Mouse (Mus musculus) intestine, postnatal 0 days (tissue): Measurements from ENCODE around the gene Dbndd2. TPM values are rescaled to one million over a fixed set of nuclear protein-coding genes. Genes with fewer than 3 reads are reported as not detected.

Experiments used
- ATAC-seq: fragments of 200-750 bp; cut with Nextera tagmentation; 2 replicates; pipeline ENCODE4 v1.8.0; 2017; ENCODE audit warnings: mild to moderate bottlenecking, moderate TSS enrichment, moderate library complexity
- H3K27ac ChIP-seq: fragments of 300-500 bp; sonication (generic); 2 replicates; pipeline ENCODE4 v1.5.1; 2014; ENCODE audit warnings: mild to moderate bottlenecking, low read depth, low read length, moderate library complexity
- H3K27me3 ChIP-seq: fragments of 300-500 bp; sonication (generic); replicated peaks from 2 replicates; pipeline ENCODE4 v1.6.1; 2014; ENCODE audit warnings: low read length, mixed read lengths; ENCODE audit not compliant: control insufficient read depth, insufficient read depth
- H3K36me3 ChIP-seq: fragments of 300-500 bp; sonication (generic); 2 replicates; pipeline ENCODE4 v1.6.1; 2014; ENCODE audit warnings: mild to moderate bottlenecking, moderate library complexity; ENCODE audit not compliant: control insufficient read depth, insufficient read depth
- H3K4me1 ChIP-seq: fragments of 300-500 bp; sonication (generic); replicated peaks from 2 replicates; pipeline ENCODE4 v1.6.1; 2014; ENCODE audit warnings: antibody characterized with exemption, low read length, mixed read lengths; ENCODE audit not compliant: control insufficient read depth, insufficient read depth
- H3K4me2 ChIP-seq: fragments of 300-500 bp; sonication (generic); replicated peaks from 2 replicates; pipeline ENCODE4 v1.6.1; 2014; ENCODE audit warnings: low read depth, mild to moderate bottlenecking, moderate library complexity
- H3K4me3 ChIP-seq: fragments of 300-500 bp; sonication (generic); 2 replicates; pipeline ENCODE4 v1.5.1; 2014; ENCODE audit warnings: low read depth, low read length
- H3K9ac ChIP-seq: fragments of 300-500 bp; sonication (generic); 2 replicates; pipeline ENCODE4 v1.6.1; 2014; ENCODE audit warnings: mild to moderate bottlenecking, low read depth, low read length
- H3K9me3 ChIP-seq: fragments of 300-500 bp; sonication (generic); 2 replicates; pipeline ENCODE4 v1.6.1; 2016; ENCODE audit warnings: mixed run types; ENCODE audit not compliant: control insufficient read depth
- CTCF ChIP-seq: sonication (generic); IDR thresholded peaks from 2 replicates; pipeline ENCODE4 v1.5.1; 2016; ENCODE audit warnings: low read depth, mild to moderate bottlenecking, control low read depth, antibody characterized with exemption, moderate library complexity
- WGBS: fragments of 180-500 bp; shearing (Covaris S2); extraction: QIAGEN DNeasy Blood & Tissue Kit; methylation state at CpG from one replicate; pipeline ENCODE4 v1.1.7; 2014; 5-methylcytosine and 5-hydroxymethylcytosine counted together
- polyA plus RNA-seq: library from polyadenylated mRNA; unstranded; fragments of >200 nt; fragmentation: Nextera tagmentation; extraction: Ambion mirVana; gene quantifications from 2 replicates; pipeline ENCODE4 v1.2.1, GENCODE M21; 2015

Dbndd2 gene
- polyA plus RNA-seq, 1 experiment from 2014 or later, result 18.8 TPM

DNA sequence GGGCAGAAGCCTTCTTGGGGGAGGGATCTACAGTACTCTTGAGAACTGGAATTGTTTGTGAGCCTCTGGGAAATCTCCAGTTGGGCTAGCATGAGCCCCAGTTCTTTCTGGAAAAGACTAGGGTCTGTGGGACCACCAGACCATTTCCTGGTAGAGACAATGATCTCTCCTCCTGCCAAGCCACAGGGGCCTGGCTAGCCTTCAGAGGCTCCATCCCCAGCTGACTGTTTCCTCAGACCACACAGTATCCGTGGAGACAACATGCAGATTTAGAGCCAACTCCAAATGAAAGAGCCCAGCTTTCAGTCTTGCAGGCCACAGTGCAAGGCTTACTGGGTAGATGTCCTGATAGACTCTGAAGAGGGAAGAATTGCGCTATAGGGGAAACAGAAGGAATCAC lies 8.2 kb downstream of the Dbndd2 start:
- ATAC-seq, result no peak
- H3K27ac ChIP-seq, result no peak overlapping the region
- WGBS, result 56% methylated on average over 2 of the region's 2 CpGs
- H3K4me3 ChIP-seq, result no peak overlapping the region
- no peak for TF ChIP-seq CTCF
- 0 out of 2 replicates have a peak, but pooled peaks cover 4% of the 10 kb centered on the region for H3K4me1 ChIP-seq
- H3K9me3 ChIP-seq, result no peaks in the 10 kb centered on the region
- H3K36me3 ChIP-seq, result peaks cover 14% of the 10 kb centered on the region; the same call in 1 of the 2 replicates
- H3K4me2 ChIP-seq, result no peak overlapping the region
- no peaks in the 10 kb centered on the region for H3K27me3 ChIP-seq
- H3K9ac ChIP-seq, result no peak overlapping the region

DNA sequence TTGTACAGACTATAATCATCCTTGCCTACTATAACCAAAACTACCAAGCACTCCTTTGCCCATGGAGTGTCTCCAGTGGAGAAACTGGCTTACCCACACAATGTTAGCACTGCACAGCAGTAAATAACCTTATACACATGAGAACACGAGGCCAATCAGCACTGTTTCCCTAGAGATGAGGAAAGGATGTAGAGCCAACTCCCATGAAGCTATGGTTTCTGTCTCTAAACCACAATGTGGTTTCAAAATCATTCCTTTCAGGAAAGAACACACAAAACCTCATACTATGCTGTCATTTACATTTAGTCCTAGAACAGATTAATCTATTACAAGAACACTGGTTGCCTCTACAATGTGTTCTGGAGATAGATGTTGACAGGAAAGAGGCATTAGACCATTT lies 10.4 kb downstream of the Dbndd2 start:
- no peak overlapping the region for H3K9ac ChIP-seq
- peaks cover 17% of the 10 kb centered on the region for H3K36me3 ChIP-seq
- no peak overlapping the region for H3K4me3 ChIP-seq
- no peaks in the 10 kb centered on the region for H3K9me3 ChIP-seq
- 0 out of 2 replicates have a peak, but pooled peaks cover 4% of the 10 kb centered on the region for H3K4me1 ChIP-seq
- TF ChIP-seq CTCF, result no peak
- no peak for ATAC-seq
- H3K4me2 ChIP-seq, result peak overlapping the region; percentile 79
- H3K27ac ChIP-seq, result no peak overlapping the region
- no peaks in the 10 kb centered on the region for H3K27me3 ChIP-seq
- WGBS, result 46% methylated on average over 1 of the region's 1 CpGs

DNA sequence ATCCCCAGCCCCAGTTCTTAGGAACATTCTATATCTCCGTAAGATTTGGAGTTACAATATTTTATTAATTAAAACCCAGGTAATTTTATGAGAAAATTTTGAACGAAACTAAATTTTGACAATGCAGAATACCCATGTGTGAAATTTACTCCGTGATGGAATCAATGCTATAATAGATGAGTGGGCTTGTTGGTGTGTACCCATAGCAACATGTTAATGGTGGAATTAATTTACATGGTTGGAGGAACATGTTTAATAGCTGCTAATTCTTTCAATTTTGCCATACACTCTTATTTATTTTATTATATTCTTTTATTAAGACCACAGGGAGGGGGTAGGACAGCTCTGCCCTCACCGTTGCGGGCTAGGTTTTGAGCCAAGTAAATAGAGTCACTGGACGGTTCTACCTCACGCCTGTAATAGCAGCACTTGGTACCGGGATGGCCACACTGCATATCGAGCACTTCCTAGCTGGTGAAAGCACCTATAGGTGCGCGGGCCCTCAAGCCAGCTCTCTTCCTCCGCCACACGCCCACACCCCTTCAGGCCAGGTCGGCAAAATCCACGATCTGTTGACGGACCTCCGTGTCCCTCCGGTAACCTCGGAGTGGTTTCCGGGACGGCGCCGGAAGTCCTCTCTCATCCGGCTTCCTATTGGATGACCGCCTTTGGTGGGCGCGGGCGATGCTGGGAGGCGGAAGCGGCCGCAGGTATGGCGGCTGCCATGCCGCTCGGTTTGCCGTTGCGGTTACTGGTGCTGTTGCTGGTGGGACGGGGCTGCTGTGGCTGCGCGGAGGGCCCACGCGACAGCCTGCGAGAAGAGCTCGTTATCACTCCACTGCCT lies 11.2 kb downstream of the Dbndd2 start, which contains the start of gene Pigt:
Gene Pigt, plus strand, starts transcription at position 674 of the 844 bp plus-strand sequence.
- 4% methylated on average over 43 of the region's 43 CpGs for WGBS
- Histone ChIP-seq H3K9me3 (no peaks in the 10 kb centered on the region), H3K36me3 (peaks cover 23% of the 10 kb centered on the region), H3K9ac (peak within 1 kb of the TSS; percentile 53), H3K27ac (peak within 1 kb of the TSS; percentile 65), H3K4me2 (peak within 1 kb of the TSS; percentile 79), H3K27me3 (no peaks in the 10 kb centered on the region), H3K4me3 (peak within 1 kb of the TSS; percentile 74), H3K4me1 (0 out of 2 replicates have a peak, but pooled peaks cover 4% of the 10 kb centered on the region)
- ATAC-seq, result peak; percentile 94
- no peak for TF ChIP-seq CTCF

DNA sequence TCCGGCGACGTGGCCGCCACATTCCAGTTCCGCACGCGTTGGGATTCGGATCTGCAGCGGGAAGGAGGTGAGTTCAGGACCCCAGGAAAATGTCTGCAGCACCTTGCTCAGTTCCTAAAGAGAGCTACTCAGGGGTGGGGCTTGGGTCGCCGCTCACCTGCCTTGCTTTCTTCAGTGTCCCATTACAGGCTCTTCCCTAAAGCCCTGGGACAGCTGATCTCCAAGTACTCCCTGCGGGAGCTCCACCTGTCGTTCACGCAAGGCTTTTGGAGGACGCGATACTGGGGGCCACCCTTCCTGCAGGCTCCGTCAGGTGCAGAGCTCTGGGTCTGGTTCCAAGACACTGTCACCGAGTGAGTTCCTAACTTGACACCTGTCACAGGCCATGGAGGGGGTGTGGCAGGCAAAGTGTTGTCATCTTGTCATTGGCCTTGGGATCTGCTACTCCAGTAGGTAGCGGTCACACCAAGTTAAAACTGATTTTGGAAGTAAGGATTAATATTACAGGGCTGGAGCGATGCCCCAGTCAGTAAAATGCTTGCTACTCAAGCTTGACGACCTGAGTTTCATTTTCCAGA lies 11.9 kb downstream of the Dbndd2 start:
- ATAC-seq, result peak; percentile 31; the same call in 1 of the 2 replicates
- Histone ChIP-seq H3K9ac (peak overlapping the region; percentile 53), H3K9me3 (no peaks in the 10 kb centered on the region), H3K36me3 (peaks cover 29% of the 10 kb centered on the region), H3K27ac (peak overlapping the region; percentile 65; the same call in 1 of the 2 replicates), H3K27me3 (no peaks in the 10 kb centered on the region), H3K4me2 (peak overlapping the region; percentile 79), H3K4me3 (peak overlapping the region; percentile 74), H3K4me1 (0 out of 2 replicates have a peak, but pooled peaks cover 4% of the 10 kb centered on the region)
- TF ChIP-seq CTCF, result peak; percentile 36; the same call in 1 of the 2 replicates
- WGBS, result 3% methylated on average over 21 of the region's 21 CpGs

DNA sequence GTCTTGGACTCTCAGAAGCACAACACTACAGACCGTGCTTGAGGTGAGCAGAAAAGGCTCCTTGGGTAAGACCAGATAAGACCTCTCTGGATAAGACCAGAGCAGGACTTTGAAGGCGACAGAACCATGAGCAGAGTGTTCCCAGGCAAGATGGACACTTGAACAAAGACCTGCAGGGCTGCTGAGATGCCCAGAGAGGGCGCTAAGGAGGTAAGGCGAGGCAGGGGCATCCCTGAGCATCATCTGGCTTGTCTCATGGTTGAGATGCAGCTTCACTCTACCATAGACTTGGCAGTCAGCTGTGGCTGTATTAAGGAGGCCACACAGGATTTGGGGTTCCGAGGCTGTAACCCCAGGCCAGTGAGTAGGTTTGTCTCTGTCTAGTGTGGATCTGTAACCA lies 13.4 kb downstream of the Dbndd2 start:
- Histone ChIP-seq H3K9me3 (no peaks in the 10 kb centered on the region), H3K4me1 (0 out of 2 replicates have a peak, but pooled peaks cover 4% of the 10 kb centered on the region), H3K9ac (no peak overlapping the region), H3K36me3 (peaks cover 45% of the 10 kb centered on the region), H3K27me3 (no peaks in the 10 kb centered on the region), H3K4me2 (no peak overlapping the region), H3K4me3 (no peak overlapping the region), H3K27ac (no peak overlapping the region)
- 74% methylated on average over 5 of the region's 5 CpGs for WGBS
- ATAC-seq, result no peak
- peak; percentile 47 for TF ChIP-seq CTCF

DNA sequence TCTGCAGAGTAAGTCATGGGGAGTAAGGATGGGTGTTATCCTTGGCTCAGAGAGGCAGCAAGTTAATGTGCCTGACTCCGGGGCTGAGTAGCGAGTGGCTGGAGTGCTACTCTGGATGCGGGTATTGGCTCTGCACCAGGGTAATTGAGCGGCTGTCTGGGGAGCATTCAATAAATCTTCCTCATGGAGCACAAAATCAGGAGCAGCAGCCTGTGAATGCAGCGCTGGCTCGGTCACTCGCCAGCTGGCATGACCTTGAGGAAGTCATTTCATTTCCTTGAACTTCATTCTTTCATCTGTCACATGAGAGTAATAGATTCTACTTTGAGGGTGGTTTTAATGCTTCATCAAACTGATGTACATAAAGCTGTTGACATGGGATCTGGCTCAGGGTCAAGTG lies 14.6 kb downstream of the Dbndd2 start:
- Histone ChIP-seq H3K9me3 (no peaks in the 10 kb centered on the region), H3K4me2 (no peak overlapping the region), H3K4me3 (no peak overlapping the region), H3K27ac (no peak overlapping the region), H3K9ac (no peak overlapping the region), H3K36me3 (peaks cover 57% of the 10 kb centered on the region), H3K27me3 (no peaks in the 10 kb centered on the region), H3K4me1 (0 out of 2 replicates have a peak, but pooled peaks cover 4% of the 10 kb centered on the region)
- ATAC-seq, result no peak
- 86% methylated on average over 7 of the region's 7 CpGs for WGBS
- TF ChIP-seq CTCF, result no peak
